Mouse (Mus musculus): Measurements from ENCODE around the gene Platr17. TPM values are rescaled to one million over a fixed set of nuclear protein-coding genes. Genes with fewer than 3 reads are reported as not detected.

Gene Platr17
- polyA plus RNA-seq, 1 experiment from 2014 or later = not detected

GRCm38 (mm10) chr17:33932970-33933369 is 28.0 kb downstream of the Platr17 start:
- Histone ChIP-seq H3K4me3 (ENCODE audit: inconsistent target) (no peak overlapping the region), H3K79me2 (ENCODE audit: inconsistent target) (peaks cover 68% of the 10 kb centered on the region), H3K36me3 (ENCODE audit: inconsistent target) (peaks cover 51% of the 10 kb centered on the region), H3K27ac (no peak overlapping the region)
- 94% methylated on average over 15 of the region's 15 CpGs for WGBS (ENCODE audit: missing documents)

GRCm38 (mm10) chr17:33935422-33936055 is 30.6 kb downstream of the Platr17 start:
- H3K27ac ChIP-seq = no peak overlapping the region
- peaks cover 43% of the 10 kb centered on the region for H3K36me3 ChIP-seq (ENCODE audit: inconsistent target)
- WGBS (ENCODE audit: missing documents) = 95% methylated on average over 21 of the region's 21 CpGs
- H3K79me2 ChIP-seq (ENCODE audit: inconsistent target) = peaks cover 70% of the 10 kb centered on the region
- H3K4me3 ChIP-seq (ENCODE audit: inconsistent target) = no peak overlapping the region

GRCm38 (mm10) chr17:33936993-33937392 is 32.1 kb downstream of the Platr17 start:
- H3K36me3 ChIP-seq (ENCODE audit: inconsistent target) = peaks cover 43% of the 10 kb centered on the region
- H3K79me2 ChIP-seq (ENCODE audit: inconsistent target) = peaks cover 67% of the 10 kb centered on the region
- H3K27ac ChIP-seq = no peak overlapping the region
- WGBS (ENCODE audit: missing documents) = 94% methylated on average over 15 of the region's 15 CpGs
- no peak overlapping the region for H3K4me3 ChIP-seq (ENCODE audit: inconsistent target)

GRCm38 (mm10) chr17:33938783-33939182 is 33.8 kb downstream of the Platr17 start:
- peaks cover 52% of the 10 kb centered on the region for H3K79me2 ChIP-seq (ENCODE audit: inconsistent target)
- 76% methylated on average over 11 of the region's 11 CpGs for WGBS (ENCODE audit: missing documents)
- H3K27ac ChIP-seq = no peak overlapping the region
- peaks cover 31% of the 10 kb centered on the region for H3K36me3 ChIP-seq (ENCODE audit: inconsistent target)
- no peak overlapping the region for H3K4me3 ChIP-seq (ENCODE audit: inconsistent target)

- H3K79me2 ChIP-seq (ENCODE audit: inconsistent target) = peaks cover 37% of the 10 kb centered on the region
- H3K4me3 ChIP-seq (ENCODE audit: inconsistent target) = peak within 1 kb of the TSS; percentile 98
- WGBS (ENCODE audit: missing documents) = 2% methylated on average over 36 of the region's 36 CpGs
- peak within 1 kb of the TSS; percentile 86 for H3K27ac ChIP-seq
- H3K36me3 ChIP-seq (ENCODE audit: inconsistent target) = peaks cover 28% of the 10 kb centered on the region
Observed at GRCm38 (mm10) chr17:33940206-33940805, 35.4 kb downstream of the Platr17 start, which contains the start of the genes Pfdn6 and Wdr46. Gene Pfdn6, minus strand, starts transcription at chr17:33940343. Gene Wdr46, plus strand, starts transcription at chr17:33940660.

- peaks cover 21% of the 10 kb centered on the region for H3K36me3 ChIP-seq (ENCODE audit: inconsistent target)
- 2% methylated on average over 26 of the region's 26 CpGs for WGBS (ENCODE audit: missing documents)
- H3K27ac ChIP-seq = no peak overlapping the region
- H3K79me2 ChIP-seq (ENCODE audit: inconsistent target) = peaks cover 30% of the 10 kb centered on the region
- peak overlapping the region; percentile 98 for H3K4me3 ChIP-seq (ENCODE audit: inconsistent target)
Observed at GRCm38 (mm10) chr17:33940981-33941380, 36.0 kb downstream of the Platr17 start.

- H3K36me3 ChIP-seq (ENCODE audit: inconsistent target) = peaks cover 19% of the 10 kb centered on the region
- H3K79me2 ChIP-seq (ENCODE audit: inconsistent target) = peaks cover 28% of the 10 kb centered on the region
- H3K4me3 ChIP-seq (ENCODE audit: inconsistent target) = peak overlapping the region; percentile 98
- H3K27ac ChIP-seq = no peak overlapping the region
- 43% methylated on average over 19 of the region's 19 CpGs for WGBS (ENCODE audit: missing documents)
Observed at GRCm38 (mm10) chr17:33941381-33941780, 36.4 kb downstream of the Platr17 start.

- Histone ChIP-seq H3K79me2 (ENCODE audit: inconsistent target) (peaks cover 30% of the 10 kb centered on the region), H3K36me3 (ENCODE audit: inconsistent target) (peaks cover 7% of the 10 kb centered on the region; the same call in 1 of the 2 replicates), H3K4me3 (ENCODE audit: inconsistent target) (no peak overlapping the region), H3K27ac (no peak overlapping the region)
- WGBS (ENCODE audit: missing documents) = 94% methylated on average over 15 of the region's 15 CpGs
Observed at GRCm38 (mm10) chr17:33943454-33943853, 38.5 kb downstream of the Platr17 start.

- WGBS (ENCODE audit: missing documents) = 20% methylated on average over 10 of the region's 10 CpGs
- H3K36me3 ChIP-seq (ENCODE audit: inconsistent target) = peaks cover 14% of the 10 kb centered on the region; the same call in 1 of the 2 replicates
- H3K27ac ChIP-seq = peak overlapping the region; percentile 65
- H3K79me2 ChIP-seq (ENCODE audit: inconsistent target) = peaks cover 30% of the 10 kb centered on the region; the same call in 1 of the 2 replicates
- H3K4me3 ChIP-seq (ENCODE audit: inconsistent target) = no peak overlapping the region
Observed at GRCm38 (mm10) chr17:33947430-33948089, 42.6 kb downstream of the Platr17 start.

- peaks cover 35% of the 10 kb centered on the region for H3K79me2 ChIP-seq (ENCODE audit: inconsistent target)
- WGBS (ENCODE audit: missing documents) = 92% methylated on average over 22 of the region's 22 CpGs
- peak overlapping the region; percentile 65 for H3K27ac ChIP-seq
- H3K36me3 ChIP-seq (ENCODE audit: inconsistent target) = peaks cover 21% of the 10 kb centered on the region; the same call in 1 of the 2 replicates
- H3K4me3 ChIP-seq (ENCODE audit: inconsistent target) = no peak overlapping the region
Observed at GRCm38 (mm10) chr17:33948090-33948904, 43.4 kb downstream of the Platr17 start.

- H3K36me3 ChIP-seq (ENCODE audit: inconsistent target) = peaks cover 23% of the 10 kb centered on the region; the same call in 1 of the 2 replicates
- WGBS (ENCODE audit: missing documents) = 93% methylated on average over 18 of the region's 19 CpGs
- H3K4me3 ChIP-seq (ENCODE audit: inconsistent target) = no peak overlapping the region
- no peak overlapping the region for H3K27ac ChIP-seq
- peaks cover 42% of the 10 kb centered on the region for H3K79me2 ChIP-seq (ENCODE audit: inconsistent target)
Observed at GRCm38 (mm10) chr17:33948905-33949537, 44.1 kb downstream of the Platr17 start.

- WGBS (ENCODE audit: missing documents) = 83% methylated on average over 10 of the region's 10 CpGs
- Histone ChIP-seq H3K79me2 (ENCODE audit: inconsistent target) (peaks cover 54% of the 10 kb centered on the region), H3K4me3 (ENCODE audit: inconsistent target) (peak overlapping the region; percentile 41; the same call in 1 of the 2 replicates), H3K27ac (no peak overlapping the region), H3K36me3 (ENCODE audit: inconsistent target) (peaks cover 17% of the 10 kb centered on the region; the same call in 1 of the 2 replicates)
Observed at GRCm38 (mm10) chr17:33950131-33950625, 45.2 kb downstream of the Platr17 start.

- peak within 1 kb of the TSS; percentile 54 for H3K27ac ChIP-seq
- peaks cover 58% of the 10 kb centered on the region for H3K79me2 ChIP-seq (ENCODE audit: inconsistent target)
- H3K36me3 ChIP-seq (ENCODE audit: inconsistent target) = peaks cover 17% of the 10 kb centered on the region; the same call in 1 of the 2 replicates
- WGBS (ENCODE audit: missing documents) = 3% methylated on average over 43 of the region's 45 CpGs
- peak within 1 kb of the TSS; percentile 41 for H3K4me3 ChIP-seq (ENCODE audit: inconsistent target)
Observed at GRCm38 (mm10) chr17:33951021-33951946, 46.3 kb downstream of the Platr17 start, which contains the start of gene B3galt4. Gene B3galt4, minus strand, starts transcription at chr17:33951488.

Measured in macrophage (primary cell).